Comparison of ENCODE assay signal across 18 mouse cellular contexts in the genomic region with DNA sequence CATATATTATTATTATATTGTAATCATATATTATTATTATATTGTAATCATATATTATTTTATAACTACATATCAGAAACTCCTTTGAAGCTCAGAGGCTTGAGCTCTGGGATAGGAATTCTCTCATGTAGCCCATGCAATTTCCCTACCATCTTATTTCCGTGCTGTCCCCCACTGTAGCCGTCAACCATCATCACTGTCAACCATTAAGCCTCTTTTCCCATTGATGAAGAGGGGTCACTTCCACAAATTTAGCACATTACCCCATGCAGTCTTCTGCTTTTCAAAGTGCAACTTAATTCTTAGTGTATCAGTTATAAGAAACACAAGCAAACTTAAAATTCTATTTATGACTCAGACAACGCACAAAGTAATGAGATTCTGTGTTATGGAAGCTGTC.
"Had no signal": no experiment of that assay in that cellular context is flagged by ENCODE, and none has a peak within 500 bp of the region (broad histone marks: within the 10 kb centered on the region; RNA-seq: fewer than 3 reads in every experiment).

No protein-coding gene starts in this region.

- DNase-seq: cerebellum, adult 2 months; cerebellum, adult 8-10 months; cerebellum, adult 9-10 months; cerebellum, adult 9-11 months; cerebellum, postnatal 10 days; cerebellum, postnatal 14 days; cerebellum, postnatal 25 days; cerebellum, postnatal 36 days; embryo, embryonic 11 days; forebrain, postnatal 0 days; gastrocnemius, adult 2 months; gastrocnemius, postnatal 10 days; gastrocnemius, postnatal 14 days; gastrocnemius, postnatal 25 days; gastrocnemius, postnatal 36 days; heart, adult 11 months; heart, adult 18-20 months; heart, adult 2 months had no signal
